Mouse (Mus musculus) cerebellum, adult 2 months (tissue): Measurements from ENCODE around the gene Pprc1.

Experiments
- CTCF ChIP-seq: fragments of 200-500 bp; IDR thresholded peaks from 2 replicates; pipeline ENCODE4 v1.5.1; 2011; ENCODE audit warnings: low read depth, mild to moderate bottlenecking, control low read depth, low read length, moderate library complexity, borderline replicate concordance; ENCODE audit not compliant: insufficient read depth
- POLR2A ChIP-seq: fragments of 200-500 bp; IDR thresholded peaks from 2 replicates; pipeline ENCODE4 v1.6.1; 2011; ENCODE audit warnings: low read length, control low read depth, borderline replicate concordance; ENCODE audit not compliant: insufficient read depth

GRCm38 (mm10) chr19:46060845-46061244, 16.2 kb downstream of the Pprc1 start:
- no peak for TF ChIP-seq CTCF
- TF ChIP-seq POLR2A = no peak
